Mouse (Mus musculus) liver, postnatal 0 days (tissue): Measurements from ENCODE around the gene Atg2b.

Source experiments
- CTCF ChIP-seq: sonication (generic); IDR thresholded peaks from 2 replicates; pipeline ENCODE4 v1.5.1; 2016; ENCODE audit warnings: antibody characterized with exemption, low read depth
- EP300 ChIP-seq: IDR thresholded peaks from 2 replicates; pipeline ENCODE4 v1.6.1; 2016; ENCODE audit warnings: antibody characterized with exemption, low read depth, mild to moderate bottlenecking

DNA sequence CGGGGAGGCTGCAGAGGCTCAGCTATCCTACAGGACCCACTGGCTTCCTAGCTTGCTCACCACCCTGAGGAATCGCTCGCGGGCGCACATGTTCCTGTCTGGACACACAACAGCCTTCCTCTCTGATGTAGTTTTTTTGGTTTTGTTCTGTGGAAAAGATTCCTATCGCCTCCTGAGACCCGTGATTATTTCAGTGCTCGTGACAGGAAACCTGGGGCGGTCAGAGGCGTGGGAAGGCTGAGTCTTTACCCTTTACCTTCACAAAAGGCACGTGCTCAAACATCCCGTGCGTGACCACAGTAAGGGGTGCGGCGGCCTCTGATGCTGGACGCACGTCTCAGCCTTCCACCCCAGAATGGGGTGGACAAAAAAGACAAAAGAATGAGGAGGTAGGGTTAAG, 104.5 kb downstream of the Atg2b start:
- TF ChIP-seq CTCF: no peak
- no peak for TF ChIP-seq EP300
